Comparison of ENCODE assay signal across 8 mouse cellular contexts in the genomic region with DNA sequence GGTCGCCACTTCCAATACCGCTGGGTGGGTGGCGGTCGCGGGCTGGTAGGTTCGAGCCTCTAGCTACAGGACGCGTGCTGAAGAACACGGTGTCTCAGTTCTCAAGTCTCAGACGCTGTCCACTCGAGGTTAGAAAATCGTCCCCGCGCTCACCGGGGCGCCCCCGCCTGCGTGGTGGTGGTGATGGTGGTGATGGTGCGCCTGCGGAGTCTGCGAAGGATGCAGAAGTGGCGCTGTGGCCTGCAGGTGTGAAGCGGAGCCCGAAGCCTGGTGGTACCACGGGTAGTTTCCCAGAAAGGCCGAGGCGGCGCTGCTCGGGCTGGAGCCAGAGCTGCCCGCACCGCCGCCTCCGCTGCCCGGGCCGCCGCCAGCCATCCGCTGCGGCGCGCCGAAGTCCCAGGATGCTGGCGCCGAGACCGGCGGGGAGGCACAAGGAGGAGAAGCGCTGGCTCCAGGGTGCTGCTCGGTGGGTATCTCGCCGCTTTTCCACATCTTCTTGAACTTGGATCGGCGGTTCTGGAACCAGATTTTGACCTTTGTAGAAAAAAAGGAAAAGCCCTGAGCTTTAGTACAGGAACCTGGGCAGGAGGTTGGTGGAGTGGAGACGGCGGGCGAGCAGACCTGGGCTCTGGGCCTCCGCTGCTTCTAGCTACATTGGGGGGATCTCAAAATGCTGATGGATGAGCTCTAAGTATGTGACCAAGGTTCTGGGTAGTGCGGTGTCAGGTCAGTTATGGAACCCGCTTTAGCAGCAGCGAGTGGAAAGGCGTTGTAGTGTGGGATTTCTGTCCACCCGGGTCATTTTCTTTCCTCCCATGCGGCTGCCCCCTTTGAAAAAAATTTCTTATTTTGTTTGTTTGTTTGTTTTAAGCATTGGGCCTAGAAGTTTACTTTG. TPM values are rescaled to one million over a fixed set of nuclear protein-coding genes. Genes with fewer than 3 reads are reported as not detected.
DNase-seq lines count a peak whose midpoint lies in the region; ATAC-seq and TF ChIP-seq lines count a peak whose summit lies in the region.

No protein-coding gene starts in this region.

- WGBS in kidney, embryonic 16.5 days, result 2% methylated on average over 60 of the region's 61 CpGs
- under 1% methylated on average over 61 of the region's 61 CpGs for WGBS in hindbrain, embryonic 11.5 days
- WGBS in midbrain, embryonic 15.5 days, result 2% methylated on average over 60 of the region's 61 CpGs

- H3K9me3 ChIP-seq in kidney, embryonic 16.5 days (ENCODE audit: low read length), result no peaks in the 10 kb centered on the region
- no peaks in the 10 kb centered on the region for H3K9me3 ChIP-seq in hindbrain, embryonic 11.5 days (ENCODE audit: control insufficient read depth, low read length)
- no peaks in the 10 kb centered on the region for H3K9me3 ChIP-seq in midbrain, embryonic 15.5 days

- H3K36me3 ChIP-seq in kidney, embryonic 16.5 days (ENCODE audit: insufficient read depth, low read length), result no peaks in the 10 kb centered on the region
- no peaks in the 10 kb centered on the region for H3K36me3 ChIP-seq in hindbrain, embryonic 11.5 days (ENCODE audit: control insufficient read depth, insufficient read depth, low read length)
- no peaks in the 10 kb centered on the region for H3K36me3 ChIP-seq in midbrain, embryonic 15.5 days (replicated peaks)

- H3K4me1 ChIP-seq in kidney, embryonic 16.5 days (ENCODE audit: insufficient read depth, low read length), result peaks cover 39% of the 10 kb centered on the region
- peaks cover 12% of the 10 kb centered on the region for H3K4me1 ChIP-seq in hindbrain, embryonic 11.5 days (replicated peaks; ENCODE audit: control insufficient read depth, insufficient read depth, low read length)
- H3K4me1 ChIP-seq in midbrain, embryonic 15.5 days, result peaks cover 37% of the 10 kb centered on the region

- no peak for TF ChIP-seq CTCF in brain, embryonic 14.5 days (IDR thresholded peaks at IDR 0.05; ENCODE audit: borderline replicate concordance, extremely low read depth, insufficient read depth, insufficient read length)

- no peak for ATAC-seq in kidney, embryonic 16.5 days (ENCODE audit: low FRiP score, low TSS enrichment)
- ATAC-seq in hindbrain, embryonic 11.5 days (ENCODE audit: low FRiP score), result no peak
- no peak for ATAC-seq in midbrain, embryonic 15.5 days (replicated peaks)
- no peak for ATAC-seq in monocyte, adult 5-6 weeks (replicated peaks; ENCODE audit: insufficient number of reproducible peaks, low FRiP score, low TSS enrichment, poor library complexity, severe bottlenecking)

- TF ChIP-seq POLR2A in brain, embryonic 14.5 days (IDR thresholded peaks at IDR 0.05; ENCODE audit: borderline replicate concordance, extremely low read depth, insufficient read depth, insufficient read length, poor library complexity, severe bottlenecking), result no peak

- no peak overlapping the region for H3K4me3 ChIP-seq in kidney, embryonic 16.5 days (ENCODE audit: low read length)
- peak overlapping the region; percentile 48 for H3K4me3 ChIP-seq in hindbrain, embryonic 11.5 days (ENCODE audit: low read depth, low read length)
- H3K4me3 ChIP-seq in midbrain, embryonic 15.5 days, result peak overlapping the region; percentile 39

- H3K27ac ChIP-seq in kidney, embryonic 16.5 days (ENCODE audit: low read length), result no peak overlapping the region
- no peak overlapping the region for H3K27ac ChIP-seq in hindbrain, embryonic 11.5 days (ENCODE audit: low read depth, low read length)
- no peak overlapping the region for H3K27ac ChIP-seq in midbrain, embryonic 15.5 days

- DNase-seq in kidney, adult 18-20 months, result peak; percentile 44
- peak; percentile 52 for DNase-seq in brain, embryonic 14.5 days (ENCODE audit: low read depth)
- peak; percentile 70 for DNase-seq in hindbrain, embryonic 11.5 days (ENCODE audit: low spot score)
- DNase-seq in left cerebral cortex, adult 8-10 months (ENCODE audit: low spot score in 2 of 2), result no peak
- DNase-seq in T-cell, adult 2 months (ENCODE audit: low spot score), result no peak

- no peak overlapping the region for H3K4me2 ChIP-seq in kidney, embryonic 16.5 days (replicated peaks; ENCODE audit: low read depth, low read length)
- H3K4me2 ChIP-seq in hindbrain, embryonic 11.5 days (replicated peaks; ENCODE audit: low read depth, low read length), result peak overlapping the region; percentile 26
- H3K4me2 ChIP-seq in midbrain, embryonic 15.5 days, result peak overlapping the region; percentile 67; the same call in 1 of the 2 replicates

- H3K27me3 ChIP-seq in kidney, embryonic 16.5 days (ENCODE audit: insufficient read depth, low read length), result peaks cover 91% of the 10 kb centered on the region
- H3K27me3 ChIP-seq in hindbrain, embryonic 11.5 days (ENCODE audit: control insufficient read depth, insufficient read depth, low read length), result peaks cover 78% of the 10 kb centered on the region
- peaks cover 76% of the 10 kb centered on the region for H3K27me3 ChIP-seq in midbrain, embryonic 15.5 days (replicated peaks)

- H3K9ac ChIP-seq in kidney, embryonic 16.5 days (replicated peaks; ENCODE audit: low read length), result no peak overlapping the region
- peak overlapping the region; percentile 15; the same call in 1 of the 2 replicates for H3K9ac ChIP-seq in hindbrain, embryonic 11.5 days (ENCODE audit: low read depth, low read length)
- H3K9ac ChIP-seq in midbrain, embryonic 15.5 days, result no peak overlapping the region

RNA-seq across cellular contexts. Expression of a gene that starts 1.9 kb away (rescaled TPM):
- not detected in 2 replicates for polyA plus RNA-seq in kidney, embryonic 16.5 days (2015; fragmentation: Nextera tagmentation; extraction: Ambion mirVana)
- polyA plus RNA-seq in brain, embryonic 14.5 days (2012; rRNA removed), result 32.8 and 48.3 TPM in 2 replicates
- polyA plus RNA-seq in hindbrain, embryonic 11.5 days (2014; fragmentation: Nextera tagmentation; extraction: Ambion mirVana), result 1.9 and 2.2 TPM in 2 replicates
- polyA plus RNA-seq in midbrain, embryonic 15.5 days (2015; fragmentation: Nextera tagmentation; extraction: Ambion mirVana), result 8.0 and 10.7 TPM in 2 replicates
- 0.53 TPM in 1 of 3 replicates, not detected in the others for total RNA-seq in monocyte, adult 5-6 weeks (2017)
- 1 to 10 TPM; 4.8 to 8.6 (median 6.8) TPM for total RNA-seq in left cerebral cortex, adult 8-10 months (2022)

RNA-seq across cellular contexts. Expression of a gene that starts 16.7 kb away (rescaled TPM):
- polyA plus RNA-seq in kidney, embryonic 16.5 days (2015; fragmentation: Nextera tagmentation; extraction: Ambion mirVana), result 0.12 TPM in 1 of 2 replicates, not detected in the other
- 93.3 and 265 TPM in 2 replicates for polyA plus RNA-seq in brain, embryonic 14.5 days (2012; rRNA removed)
- polyA plus RNA-seq in hindbrain, embryonic 11.5 days (2014; fragmentation: Nextera tagmentation; extraction: Ambion mirVana), result 1.6 and 2.1 TPM in 2 replicates
- polyA plus RNA-seq in midbrain, embryonic 15.5 days (2015; fragmentation: Nextera tagmentation; extraction: Ambion mirVana), result 44.3 and 55.9 TPM in 2 replicates
- not detected in 3 replicates for total RNA-seq in monocyte, adult 5-6 weeks (2017)
- 10 to 100 TPM; 17.8 to 23.6 (median 19.4) TPM for total RNA-seq in left cerebral cortex, adult 8-10 months (2022)

Comparison
In these comparisons a context has a peak if more than half of its experiments do, and no peak if none do; other contexts are left out.
1. DNase-seq: peak in kidney, adult 18-20 months (single experiment), brain, embryonic 14.5 days (single experiment) and hindbrain, embryonic 11.5 days (single experiment); none in left cerebral cortex, adult 8-10 months (0 of 2) and T-cell, adult 2 months (single experiment).
2. RNA of a gene that starts 16.7 kb away (polyA plus RNA-seq): 93.3 to 265 TPM in brain, embryonic 14.5 days and 44.3 to 55.9 TPM in midbrain, embryonic 15.5 days; 1.6 to 2.1 TPM in hindbrain, embryonic 11.5 days and 0.12 TPM in kidney, embryonic 16.5 days; every median in the first group is over 10 times any median in the second.